Mouse (Mus musculus): ENCODE results near the gene Abhd8. TPM values are rescaled to one million over a fixed set of nuclear protein-coding genes. Genes with fewer than 3 reads are reported as not detected.

Gene Abhd8
- polyA plus RNA-seq, 1 experiment = 2.6 TPM

Other genes with a start within 250 kb of the Abhd8 start
- 10.3 and 14.4 TPM in 2 replicates for gene Myo9b, start 190.9 kb downstream of the Abhd8 start, polyA plus RNA-seq (2012; ENCODE audit: insufficient read depth, insufficient read length, missing spikeins)
- 2.8 and 5.3 TPM in 2 replicates for gene Haus8, start 190.7 kb downstream of the Abhd8 start, polyA plus RNA-seq (2012; ENCODE audit: insufficient read depth, insufficient read length, missing spikeins)
- 116 and 173 TPM in 2 replicates for gene Use1, start 96.8 kb downstream of the Abhd8 start, polyA plus RNA-seq (2012; ENCODE audit: insufficient read depth, insufficient read length, missing spikeins)
- 8.3 and 9.1 TPM in 2 replicates for gene Ocel1, start 92.4 kb downstream of the Abhd8 start, polyA plus RNA-seq (2012; ENCODE audit: insufficient read depth, insufficient read length, missing spikeins)
- gene Nr2f6, start 81.7 kb downstream of the Abhd8 start, polyA plus RNA-seq (2012; ENCODE audit: insufficient read depth, insufficient read length, missing spikeins) = 43.4 and 56.0 TPM in 2 replicates
- gene Ushbp1, start 67.9 kb downstream of the Abhd8 start, polyA plus RNA-seq (2012; ENCODE audit: insufficient read depth, insufficient read length, missing spikeins) = 12.8 and 20.7 TPM in 2 replicates
- gene Babam1, start 66.8 kb downstream of the Abhd8 start, polyA plus RNA-seq (2012; ENCODE audit: insufficient read depth, insufficient read length, missing spikeins) = 78.3 and 79.0 TPM in 2 replicates
- not detected in 2 replicates for gene Ankle1, start 57.6 kb downstream of the Abhd8 start, polyA plus RNA-seq (2012; ENCODE audit: insufficient read depth, insufficient read length, missing spikeins)
- gene Mrpl34, start 1.3 kb upstream of the Abhd8 start, polyA plus RNA-seq (2012; ENCODE audit: insufficient read depth, insufficient read length, missing spikeins) = 313 and 378 TPM in 2 replicates
- 23.6 and 34.4 TPM in 2 replicates for gene Dda1, start 5.5 kb upstream of the Abhd8 start, polyA plus RNA-seq (2012; ENCODE audit: insufficient read depth, insufficient read length, missing spikeins)
- gene Ano8, start 22.3 kb upstream of the Abhd8 start, polyA plus RNA-seq (2012; ENCODE audit: insufficient read depth, insufficient read length, missing spikeins) = 7.3 and 9.3 TPM in 2 replicates
- gene Gtpbp3, start 24.4 kb upstream of the Abhd8 start, polyA plus RNA-seq (2012; ENCODE audit: insufficient read depth, insufficient read length, missing spikeins) = 6.7 and 9.1 TPM in 2 replicates
- gene Plvap, start 48.1 kb upstream of the Abhd8 start, polyA plus RNA-seq (2012; ENCODE audit: insufficient read depth, insufficient read length, missing spikeins) = 4.3 and 6.1 TPM in 2 replicates
- not detected in 2 replicates for gene Ccdc194, start 62.1 kb upstream of the Abhd8 start, polyA plus RNA-seq (2012; ENCODE audit: insufficient read depth, insufficient read length, missing spikeins)
- 17.3 and 38.4 TPM in 2 replicates for gene Bst2, start 73.8 kb upstream of the Abhd8 start, polyA plus RNA-seq (2012; ENCODE audit: insufficient read depth, insufficient read length, missing spikeins)
- 29.7 and 30.9 TPM in 2 replicates for gene Mvb12a, start 79.3 kb upstream of the Abhd8 start, polyA plus RNA-seq (2012; ENCODE audit: insufficient read depth, insufficient read length, missing spikeins)
- not detected in 2 replicates for gene Tmem221, start 95.2 kb upstream of the Abhd8 start, polyA plus RNA-seq (2012; ENCODE audit: insufficient read depth, insufficient read length, missing spikeins)
- 0.50 and 1.5 TPM in 2 replicates for gene Nxnl1, start 102.9 kb upstream of the Abhd8 start, polyA plus RNA-seq (2012; ENCODE audit: insufficient read depth, insufficient read length, missing spikeins)
- gene Slc27a1, start 105.2 kb upstream of the Abhd8 start, polyA plus RNA-seq (2012; ENCODE audit: insufficient read depth, insufficient read length, missing spikeins) = 71.7 and 118 TPM in 2 replicates
- 181 and 189 TPM in 2 replicates for gene Pgls, start 128.5 kb upstream of the Abhd8 start, polyA plus RNA-seq (2012; ENCODE audit: insufficient read depth, insufficient read length, missing spikeins)
- gene Fam129c, start 134.0 kb upstream of the Abhd8 start, polyA plus RNA-seq (2012; ENCODE audit: insufficient read depth, insufficient read length, missing spikeins) = 1.5 TPM in 1 of 2 replicates, not detected in the other
- gene Colgalt1, start 147.3 kb upstream of the Abhd8 start, polyA plus RNA-seq (2012; ENCODE audit: insufficient read depth, insufficient read length, missing spikeins) = 15.1 and 20.1 TPM in 2 replicates
- gene Unc13a, start 208.1 kb upstream of the Abhd8 start, polyA plus RNA-seq (2012; ENCODE audit: insufficient read depth, insufficient read length, missing spikeins) = 0.32 and 1.6 TPM in 2 replicates
- gene Jak3, start 212.6 kb upstream of the Abhd8 start, polyA plus RNA-seq (2012; ENCODE audit: insufficient read depth, insufficient read length, missing spikeins) = 13.9 and 14.6 TPM in 2 replicates
- gene Insl3, start 225.6 kb upstream of the Abhd8 start, polyA plus RNA-seq (2012; ENCODE audit: insufficient read depth, insufficient read length, missing spikeins) = 2.5 and 5.9 TPM in 2 replicates
- 1.5 and 2.8 TPM in 2 replicates for gene B3gnt3, start 238.1 kb upstream of the Abhd8 start, polyA plus RNA-seq (2012; ENCODE audit: insufficient read depth, insufficient read length, missing spikeins)

All from brown adipose tissue, adult 24 weeks (tissue).